Mouse (Mus musculus): ENCODE data around the gene Eif4g3.
"Not testable (repeated sequence)": the region's sequence is repeated elsewhere in the genome, so short reads cannot be mapped to it uniquely, and the experiment has no call there.

Gene Eif4g3

DNA sequence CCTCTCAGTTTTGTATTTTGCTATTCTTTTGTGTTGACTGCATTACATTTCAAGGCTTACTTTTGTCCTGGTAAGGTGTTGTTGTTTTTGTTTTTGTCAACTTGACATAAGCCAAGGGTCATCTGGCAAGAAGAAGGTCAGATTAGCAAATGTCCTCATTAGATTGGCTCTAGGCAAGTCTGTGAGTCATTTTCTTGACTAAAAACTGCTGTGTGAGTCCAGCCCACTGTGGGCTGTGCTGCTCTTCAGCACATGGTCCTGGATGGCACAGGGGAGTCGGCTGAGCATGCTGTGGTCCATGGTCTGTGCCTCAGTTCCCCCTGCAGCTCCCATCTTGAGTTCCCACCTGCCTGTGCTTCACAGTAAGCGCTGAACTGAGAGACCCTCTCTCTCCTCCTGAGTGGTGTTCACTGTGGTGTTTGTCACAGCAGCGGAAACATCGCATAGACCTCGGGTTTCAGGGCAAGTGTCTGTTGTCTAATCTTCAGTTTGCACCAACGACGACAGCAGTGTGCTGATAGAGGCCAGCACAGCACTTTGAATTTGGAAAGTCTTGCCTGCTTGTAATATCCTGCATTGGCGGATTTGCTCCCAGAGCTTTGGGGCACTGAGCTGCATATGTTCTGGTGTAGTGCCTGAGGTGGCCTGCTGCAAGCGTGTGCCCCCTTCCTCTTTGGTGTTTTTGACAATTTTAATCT lies 30.7 kb downstream of the Eif4g3 start:
- DNase-seq (ENCODE audit: low spot score in 2 of 2), result no peak

DNA sequence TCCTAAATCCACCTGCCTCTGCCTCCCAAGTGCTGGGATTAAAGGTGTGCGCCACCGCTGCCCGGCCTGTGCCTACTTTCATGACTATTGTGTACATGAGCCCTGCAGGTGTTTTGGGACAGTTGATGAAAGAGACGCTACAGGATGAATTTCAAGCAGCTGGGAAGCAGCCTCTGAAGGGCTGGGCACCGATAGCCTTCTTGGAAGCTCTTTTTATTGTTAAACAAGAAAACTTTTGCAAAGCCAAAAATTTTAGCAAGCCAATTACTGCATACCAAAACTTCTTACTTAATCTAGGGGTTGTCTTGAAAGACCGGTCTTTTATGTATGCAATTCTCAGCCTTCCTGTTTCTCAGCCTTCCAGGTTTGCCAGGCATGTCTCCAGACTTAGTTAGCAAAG lies 36.3 kb downstream of the Eif4g3 start:
- no peak for DNase-seq (ENCODE audit: low spot score in 2 of 2)

DNA sequence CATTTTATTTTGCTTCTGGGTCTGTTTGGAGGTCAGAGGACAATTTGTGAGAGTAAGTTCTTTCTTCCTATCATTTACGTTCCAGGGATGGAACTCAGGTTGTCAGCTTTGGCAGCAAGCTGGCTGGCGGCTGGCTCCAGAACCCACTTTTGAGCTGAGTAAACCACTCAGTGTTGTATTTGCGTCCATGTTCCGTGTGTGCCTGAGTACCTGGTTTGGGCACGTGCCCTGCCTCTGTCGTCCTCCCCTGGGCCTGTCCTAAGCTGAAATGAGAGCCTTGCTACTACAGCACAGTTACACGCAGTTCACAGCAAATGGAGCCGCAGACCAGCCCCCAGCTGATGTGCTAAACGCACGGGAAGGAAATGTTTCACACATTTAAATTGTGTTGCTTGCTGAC lies 39.0 kb downstream of the Eif4g3 start:
- peak in 1 of 2 experiments; percentile 18 for DNase-seq (ENCODE audit: low spot score in 2 of 2)

DNA sequence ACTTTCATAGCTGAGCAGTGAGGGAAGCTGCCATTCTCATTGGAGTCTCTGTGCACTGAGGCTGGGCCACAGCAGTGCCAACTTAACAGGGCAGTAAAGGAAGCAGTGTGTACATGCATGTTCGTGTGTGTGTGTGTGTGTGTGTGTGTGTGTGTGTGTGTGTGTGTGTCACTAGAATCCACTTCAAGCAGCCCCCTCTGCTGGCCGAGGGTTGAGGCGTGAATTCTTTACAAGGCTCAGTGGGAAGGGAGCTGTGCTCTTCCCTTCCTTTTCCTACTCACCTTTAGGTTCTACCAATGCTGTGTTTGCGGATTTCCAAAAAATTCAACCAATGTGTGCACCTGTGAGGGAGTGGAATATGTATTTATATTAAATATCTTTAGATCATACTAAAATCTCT lies 41.0 kb downstream of the Eif4g3 start:
- DNase-seq (ENCODE audit: low spot score in 2 of 2), result peak in 1 of 2 experiments; percentile 8

DNA sequence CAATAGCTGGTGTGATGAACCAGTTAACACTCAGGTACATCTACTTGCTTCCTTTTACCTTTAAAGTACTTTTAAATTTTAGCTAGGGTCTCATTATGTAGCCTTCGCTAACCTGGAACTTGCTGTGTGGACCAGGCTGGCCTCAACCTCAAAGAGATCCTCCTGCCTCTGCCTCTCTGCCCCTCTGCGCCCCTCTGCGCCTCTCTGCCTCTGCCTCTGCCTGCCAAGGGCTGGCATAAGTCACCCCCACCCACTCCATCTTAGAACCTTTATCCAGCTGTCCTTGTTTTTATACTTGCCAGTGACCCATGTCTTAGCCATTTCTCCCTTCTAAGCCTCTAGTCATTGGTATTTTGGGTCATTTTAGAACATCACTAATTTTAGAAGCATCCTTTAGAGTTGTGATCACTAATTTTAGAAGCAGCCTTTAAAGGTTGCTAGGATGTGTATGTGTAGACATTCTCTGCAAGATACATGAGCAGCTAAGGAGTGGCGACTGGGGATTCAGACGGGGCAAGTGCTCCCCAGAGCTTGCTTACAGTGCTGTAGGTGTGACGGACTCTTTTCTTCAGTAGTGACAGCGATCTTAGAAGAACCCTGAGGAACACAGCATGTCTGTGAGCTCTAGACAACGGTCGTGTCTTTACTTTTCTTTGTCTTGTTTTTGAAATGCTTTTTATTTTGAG lies 42.8 kb downstream of the Eif4g3 start:
- no peak for DNase-seq (ENCODE audit: low spot score in 2 of 2)

DNA sequence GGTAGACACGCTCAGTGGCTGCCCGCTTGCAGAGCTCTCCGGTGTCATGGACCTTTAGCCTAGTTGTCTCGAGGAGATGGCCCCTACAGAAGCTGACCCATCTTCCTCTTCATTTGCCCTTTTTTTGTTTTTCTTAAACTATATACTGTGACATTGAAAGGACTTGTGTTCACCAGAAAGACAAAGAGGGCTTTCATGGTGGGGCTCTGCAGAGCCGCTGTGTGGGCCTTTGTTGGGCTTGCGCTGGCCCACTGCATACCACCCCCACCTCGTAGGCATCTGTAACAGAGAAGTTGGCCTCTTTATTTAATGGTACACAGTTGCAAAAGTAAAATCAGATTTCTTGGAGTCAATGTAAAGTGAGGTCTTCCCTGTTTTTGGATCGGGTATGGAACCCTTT lies 44.3 kb downstream of the Eif4g3 start:
- DNase-seq (ENCODE audit: low spot score in 2 of 2), result no peak

DNA sequence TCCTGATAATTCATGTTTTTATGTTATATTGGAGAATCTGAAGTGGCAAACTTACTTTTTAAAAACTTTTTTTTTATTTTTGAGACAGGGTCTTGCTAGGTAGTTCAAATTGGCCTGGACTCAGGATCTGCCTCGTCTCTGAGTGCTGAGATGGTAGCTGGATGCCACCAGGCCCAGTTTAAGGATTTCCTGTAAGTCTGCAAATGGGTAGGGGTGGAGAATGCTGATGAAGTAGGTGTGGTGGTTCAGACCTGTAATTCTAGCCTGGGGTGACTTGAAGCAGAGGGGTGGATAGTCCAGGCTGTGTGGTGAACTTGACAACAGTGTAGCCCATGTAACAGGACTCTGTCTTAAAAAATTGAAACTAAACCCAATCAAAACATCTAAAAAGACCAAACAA lies 45.1 kb downstream of the Eif4g3 start:
- no peak for DNase-seq (ENCODE audit: low spot score in 2 of 2)

DNA sequence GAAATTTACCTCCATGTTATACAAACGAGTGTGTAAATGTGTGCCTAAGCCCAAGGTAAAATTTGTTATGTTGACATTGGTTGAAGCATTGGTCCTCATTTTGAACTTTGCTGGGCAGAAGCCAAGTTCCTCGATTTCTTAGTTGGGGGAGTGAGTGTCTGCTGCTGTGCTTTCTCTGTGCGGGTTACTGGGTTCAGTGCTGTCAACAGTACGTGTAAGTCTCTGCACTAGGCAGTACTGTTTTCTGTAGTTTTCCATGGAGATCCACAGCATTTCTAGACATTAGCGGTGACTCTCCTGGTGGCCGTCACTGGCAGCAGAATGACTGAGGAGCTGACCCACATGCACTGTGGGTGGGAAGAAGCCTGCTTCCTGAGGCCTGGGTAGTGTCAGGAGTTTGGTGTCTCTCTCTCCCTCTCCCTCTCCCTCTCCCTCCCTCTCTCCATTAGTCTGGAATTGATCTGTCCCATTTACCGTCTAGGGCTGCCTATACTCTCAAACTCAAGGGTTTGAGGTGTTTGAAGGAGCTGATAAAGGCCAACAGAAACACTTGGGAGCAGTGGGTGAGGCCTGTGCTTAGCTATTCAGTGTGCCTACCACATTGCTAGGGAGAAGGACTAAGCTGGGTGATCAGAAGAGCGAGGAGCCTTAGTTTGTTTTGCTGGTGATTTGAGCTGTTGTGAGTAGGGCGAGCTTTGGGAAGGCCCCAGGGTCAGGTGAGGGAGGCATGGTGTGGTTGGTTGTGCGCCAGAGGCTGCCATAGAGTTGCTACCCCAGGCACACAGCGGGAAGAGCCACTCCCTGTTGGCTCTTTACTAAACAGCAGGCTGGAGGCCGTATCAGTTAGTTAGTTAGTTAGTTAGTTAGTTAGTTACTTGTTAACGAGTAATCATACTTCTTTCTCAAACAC lies 45.8 kb downstream of the Eif4g3 start:
- no peak for DNase-seq (ENCODE audit: low spot score in 2 of 2)

DNA sequence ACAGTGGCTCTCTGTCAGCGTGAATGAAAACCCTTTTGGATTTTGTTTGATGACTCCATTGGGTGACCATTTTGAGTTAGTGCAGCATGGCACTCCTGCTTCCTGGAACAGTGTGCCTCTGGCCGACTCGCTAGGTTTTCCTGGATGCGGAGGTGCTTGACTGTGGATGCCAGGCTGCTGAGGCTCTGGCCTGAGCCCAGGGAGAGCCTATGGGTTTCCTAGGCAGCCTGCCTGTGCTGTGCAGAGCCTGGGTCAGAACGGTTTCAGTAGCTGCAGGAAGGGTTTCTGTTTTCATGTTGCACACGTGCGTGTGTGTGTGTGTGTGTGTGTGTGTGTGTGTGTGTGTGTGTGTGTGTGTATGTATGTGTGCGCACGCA lies 46.4 kb downstream of the Eif4g3 start:
- no peak for DNase-seq (ENCODE audit: low spot score in 2 of 2)

DNA sequence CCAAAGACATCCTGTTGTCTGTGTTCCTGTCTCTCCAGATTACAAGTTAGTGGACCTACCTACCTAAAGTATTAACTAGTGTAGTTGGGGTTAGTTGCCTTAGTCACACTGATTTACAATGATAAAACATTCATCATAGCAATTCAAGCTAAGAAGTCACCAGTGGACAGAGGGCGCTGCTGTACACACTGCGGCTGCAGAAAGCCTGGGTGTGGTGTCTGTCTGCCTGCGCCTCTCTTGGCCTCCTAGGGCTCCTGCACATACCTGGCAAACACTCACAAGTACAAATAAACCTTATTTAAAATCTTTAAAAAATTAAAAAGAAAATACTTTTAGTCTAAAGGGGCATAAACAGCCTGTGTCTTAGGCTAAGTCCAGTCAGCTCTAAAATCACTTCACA lies 47.8 kb downstream of the Eif4g3 start:
- no peak for DNase-seq (ENCODE audit: low spot score in 2 of 2)

DNA sequence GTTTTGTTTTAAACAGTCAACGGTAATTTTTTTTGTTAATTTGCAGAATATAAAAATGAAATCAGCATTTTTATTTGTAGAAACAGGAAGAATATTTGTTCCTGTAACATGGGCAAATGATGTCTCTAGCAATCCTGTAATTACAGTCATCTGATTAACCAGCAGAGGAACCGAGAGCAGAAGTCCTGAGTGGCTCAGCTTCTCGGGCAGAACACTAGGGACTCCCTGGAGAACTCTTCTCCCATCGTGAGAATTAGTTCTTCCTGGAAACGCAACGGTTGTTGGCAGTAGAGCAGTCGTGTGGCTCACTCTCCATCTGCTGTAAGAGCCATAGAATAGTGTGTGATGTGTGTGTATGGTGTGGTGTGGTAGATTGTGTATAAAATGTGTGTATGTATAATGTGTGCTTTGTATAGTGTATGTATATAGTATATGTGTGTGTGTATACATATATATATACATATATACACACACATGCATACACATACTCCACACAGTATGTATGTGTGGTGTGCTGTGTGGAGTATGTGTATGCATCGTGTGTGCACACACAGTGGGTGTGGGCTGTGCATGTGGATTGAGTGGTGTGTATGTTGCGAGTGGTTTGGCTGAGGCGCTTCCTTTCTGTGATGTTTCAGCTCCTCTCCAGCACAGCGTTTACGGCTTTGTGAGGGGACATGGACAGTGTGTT lies 48.9 kb downstream of the Eif4g3 start:
- DNase-seq (ENCODE audit: low spot score in 2 of 2), result no peak

DNA sequence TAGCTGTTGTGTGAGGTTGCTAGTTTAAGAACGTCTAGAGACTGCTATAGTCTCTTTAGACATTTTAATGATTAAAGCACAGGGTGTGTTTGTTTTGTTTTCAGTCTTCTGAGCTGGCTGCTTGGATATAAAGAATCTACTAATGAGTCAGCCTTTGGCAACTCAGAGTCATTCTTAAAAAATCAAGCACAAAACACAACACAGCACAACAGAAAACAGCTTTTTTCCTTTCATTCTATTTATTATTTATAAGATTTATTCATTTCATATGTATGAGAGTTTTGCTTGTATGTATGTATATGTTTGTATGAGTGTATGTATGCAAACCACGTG lies 49.4 kb downstream of the Eif4g3 start:
- no peak for DNase-seq (ENCODE audit: low spot score in 2 of 2)

DNA sequence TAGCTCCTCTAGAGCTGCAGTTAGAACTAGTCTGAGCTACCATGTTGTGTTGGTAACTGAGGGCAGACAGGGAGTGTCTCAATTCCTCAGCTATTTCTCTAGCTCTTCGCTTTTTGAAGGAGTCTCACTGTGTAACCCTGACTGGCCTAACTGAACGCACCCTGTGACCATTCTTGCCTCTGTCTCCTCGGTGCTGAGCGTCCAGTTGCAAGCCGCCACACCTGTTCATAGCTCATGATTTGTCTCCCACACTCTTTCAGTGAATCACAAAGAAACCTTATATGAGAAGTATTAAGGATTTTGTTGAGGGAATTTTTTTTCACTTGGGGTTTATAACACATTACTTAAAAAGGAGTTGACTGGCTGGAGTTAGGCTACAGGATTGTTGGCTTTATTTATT lies 49.8 kb downstream of the Eif4g3 start:
- DNase-seq (ENCODE audit: low spot score in 2 of 2), result no peak

DNA sequence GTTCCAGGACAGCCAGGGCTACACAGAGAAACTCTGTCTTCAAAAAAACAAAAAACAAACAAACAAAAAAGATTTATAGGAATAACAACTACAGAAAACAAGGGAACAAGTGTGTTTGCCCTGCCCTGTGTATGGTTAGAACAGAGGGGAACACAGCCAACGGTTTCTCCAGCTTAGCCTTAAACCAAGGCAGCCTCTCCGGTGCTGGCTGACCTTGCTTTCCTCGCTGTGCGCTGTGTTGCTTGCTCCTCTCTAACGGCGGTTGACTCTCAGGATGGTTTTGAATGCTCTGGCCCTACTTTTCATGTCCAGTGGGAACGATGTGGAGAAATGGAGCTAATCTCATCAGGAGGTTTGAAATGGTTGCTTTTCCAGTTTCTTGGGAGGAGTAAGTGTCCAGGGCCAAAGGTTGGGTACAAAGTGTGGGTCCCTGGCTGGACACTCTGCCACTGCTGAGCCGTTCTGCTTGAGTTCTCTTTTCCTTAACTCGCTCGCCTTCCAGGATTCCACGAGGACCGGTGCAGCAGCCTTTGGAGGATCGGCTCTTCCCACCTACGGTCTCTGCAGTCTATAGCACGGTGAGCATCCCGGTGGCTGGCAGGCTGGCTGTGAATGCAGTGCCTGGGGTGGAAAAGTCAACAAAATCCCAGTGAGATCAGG lies 52.1 kb downstream of the Eif4g3 start:
- DNase-seq (ENCODE audit: low spot score in 2 of 2), result no peak

DNA sequence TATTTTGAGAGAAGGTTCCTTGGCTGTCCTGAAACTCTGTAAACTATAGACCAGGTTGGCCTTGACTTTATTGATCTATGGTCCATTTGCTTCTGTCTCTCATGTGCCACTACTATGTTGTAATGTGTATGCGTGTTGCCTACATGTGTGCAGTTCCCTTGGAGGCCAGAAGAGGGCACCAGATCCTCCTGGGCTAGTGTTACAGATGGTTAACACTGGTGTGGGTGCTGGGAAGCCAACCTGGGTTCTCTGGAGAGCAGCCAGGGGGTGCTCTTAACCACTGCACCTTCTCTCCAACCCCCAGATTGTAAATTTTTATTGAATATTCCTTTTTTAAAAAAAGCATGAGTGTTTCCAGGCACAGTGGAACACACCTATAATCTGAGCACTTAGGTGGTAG lies 53.0 kb downstream of the Eif4g3 start:
- peak in 1 of 2 experiments; percentile 11 for DNase-seq (ENCODE audit: low spot score in 2 of 2)

DNA sequence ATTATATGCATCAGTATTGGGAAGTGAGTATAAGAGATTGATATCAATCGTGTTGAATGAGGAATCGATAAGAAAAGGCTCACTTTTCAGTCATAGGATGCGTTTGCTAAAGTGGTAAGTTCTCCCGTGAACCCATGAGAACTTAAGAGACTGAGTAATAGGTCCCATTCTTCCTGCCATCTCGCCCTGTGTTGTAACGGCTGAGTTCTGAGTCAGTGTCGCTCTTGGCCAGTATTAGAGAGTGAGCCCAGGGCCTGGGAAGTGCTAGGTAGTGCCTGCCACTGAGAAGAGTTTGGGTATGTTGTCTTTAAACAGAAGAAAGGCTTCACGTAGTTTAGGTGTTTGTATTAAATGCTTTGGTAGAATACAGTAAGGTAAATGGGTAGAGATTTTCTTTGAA lies 53.5 kb downstream of the Eif4g3 start:
- DNase-seq (ENCODE audit: low spot score in 2 of 2), result no peak

DNA sequence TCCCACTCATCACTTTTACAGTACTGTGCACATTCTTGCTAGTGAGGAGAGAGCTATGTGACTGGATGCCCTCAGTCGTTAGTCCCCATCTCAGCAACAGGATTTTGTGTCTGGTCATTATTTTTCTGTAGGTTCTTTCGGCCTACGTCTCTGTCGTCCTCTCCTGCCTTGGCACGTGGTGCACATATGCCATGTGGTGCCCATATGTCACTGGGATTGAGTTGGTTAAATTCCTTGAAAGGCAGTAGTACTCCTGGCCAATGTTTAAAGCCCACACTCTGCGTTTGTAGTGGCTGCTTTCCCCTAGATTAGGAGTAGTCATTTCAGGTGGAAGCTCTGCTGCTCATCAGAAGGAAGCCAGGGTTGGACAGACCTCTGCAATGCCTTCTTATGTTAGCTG lies 56.7 kb downstream of the Eif4g3 start:
- DNase-seq (ENCODE audit: low spot score in 2 of 2), result no peak

DNA sequence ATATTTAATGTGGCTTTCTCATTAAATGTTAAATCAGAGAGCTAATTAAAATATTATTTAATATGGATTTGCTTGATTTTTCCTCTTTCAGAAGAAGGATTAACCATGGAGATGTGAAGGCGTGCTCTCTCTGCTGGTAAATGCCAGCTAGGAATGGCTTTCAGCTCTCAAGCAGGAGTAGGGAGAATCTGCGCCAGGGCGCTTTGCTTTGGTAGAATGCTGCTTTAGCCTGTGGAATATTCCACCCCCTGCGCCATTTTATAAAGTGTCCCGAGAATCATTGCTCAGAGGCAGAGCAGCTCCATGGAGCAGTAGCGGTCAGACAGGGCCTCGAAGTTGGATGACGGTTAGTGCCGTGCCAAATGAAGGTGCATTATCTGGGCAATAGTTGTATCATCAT lies 58.7 kb downstream of the Eif4g3 start:
- DNase-seq (ENCODE audit: low spot score in 2 of 2), result no peak

DNA sequence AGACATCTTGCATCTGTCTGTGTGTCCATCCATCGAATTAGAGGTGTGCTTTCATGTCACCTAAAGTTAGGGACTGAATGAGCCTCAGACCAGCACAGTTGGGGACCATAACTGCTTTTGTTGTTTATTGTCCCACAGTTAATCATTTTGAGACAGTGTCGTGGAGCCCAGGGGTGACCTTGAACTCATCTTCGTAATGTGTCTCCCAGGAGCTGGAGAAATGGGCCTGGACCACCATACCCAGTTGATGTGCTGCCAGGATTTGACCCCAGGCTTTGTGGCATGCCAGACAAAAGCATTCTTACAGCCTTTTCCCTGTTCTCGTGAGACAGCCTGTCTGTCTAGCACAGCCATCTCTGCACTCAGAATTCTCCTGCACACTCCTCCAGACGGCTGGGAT lies 63.8 kb downstream of the Eif4g3 start:
- DNase-seq (ENCODE audit: low spot score in 2 of 2), result no peak

DNA sequence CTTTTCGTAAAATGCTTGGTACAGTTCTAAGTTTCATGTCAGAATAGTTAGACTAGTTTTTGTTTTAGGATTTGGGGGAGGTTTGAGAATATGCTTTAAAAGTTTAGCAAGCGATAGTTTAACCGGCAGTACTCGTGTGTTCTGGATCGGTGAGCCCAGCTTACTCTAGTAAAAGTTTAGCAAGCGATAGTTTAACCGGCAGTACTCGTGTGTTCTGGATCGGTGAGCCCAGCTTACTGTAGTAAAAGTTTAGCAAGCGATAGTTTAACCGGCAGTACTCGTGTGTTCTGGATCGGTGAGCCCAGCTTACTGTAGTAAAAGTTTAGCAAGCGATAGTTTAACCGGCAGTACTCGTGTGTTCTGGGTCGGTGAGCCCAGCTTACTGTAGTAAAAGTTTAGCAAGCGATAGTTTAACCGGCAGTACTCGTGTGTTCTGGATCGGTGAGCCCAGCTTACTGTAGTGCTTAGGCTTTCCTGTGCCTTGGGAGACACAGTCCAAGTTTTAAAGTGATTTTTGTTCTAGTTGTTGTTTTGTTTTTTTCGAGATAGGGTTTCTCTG lies 64.5 kb downstream of the Eif4g3 start:
- DNase-seq (ENCODE audit: low spot score in 2 of 2), result not testable (repeated sequence)

DNA sequence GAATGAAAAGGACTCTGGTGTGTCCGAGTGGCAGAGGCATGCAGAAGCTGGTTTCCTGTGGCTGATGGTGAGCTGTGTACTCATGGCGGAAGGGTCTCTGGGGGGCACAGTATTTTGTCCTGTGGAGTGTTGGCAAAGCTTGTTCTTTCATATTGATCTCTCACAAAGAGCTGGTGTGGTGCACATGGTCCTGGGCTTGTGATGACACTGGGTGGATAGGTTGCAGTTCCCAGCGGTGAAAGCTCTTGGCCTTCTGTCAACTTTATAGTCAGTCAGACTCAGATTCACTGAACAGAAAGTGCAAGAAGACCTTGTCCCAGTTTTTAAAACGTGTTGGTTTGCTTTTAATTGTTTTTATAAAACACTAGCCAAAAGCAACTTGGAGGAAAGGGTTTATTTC lies 68.3 kb downstream of the Eif4g3 start:
- no peak for DNase-seq (ENCODE audit: low spot score in 2 of 2)
